Mouse (Mus musculus) olfactory bulb, adult 2 months (tissue): ENCODE data around the gene Plekhs1. TPM values are rescaled to one million over a fixed set of nuclear protein-coding genes. Genes with fewer than 3 reads are reported as not detected.
"Not testable (repeated sequence)": the region's sequence is repeated elsewhere in the genome, so short reads cannot be mapped to it uniquely, and the experiment has no call there.

Source experiments
- H3K27ac ChIP-seq: fragments of 200-500 bp; 2 replicates; pipeline ENCODE4 v1.5.1; 2012; ENCODE audit warnings: low read depth, low read length; ENCODE audit not compliant: insufficient read depth
- H3K4me1 ChIP-seq: fragments of 200-500 bp; 2 replicates; pipeline ENCODE4 v1.6.1; 2012; ENCODE audit warnings: low read length; ENCODE audit not compliant: control insufficient read depth, insufficient read depth
- H3K4me3 ChIP-seq: fragments of 200-500 bp; 2 replicates; pipeline ENCODE4 v1.5.1; 2012; ENCODE audit warnings: mild to moderate bottlenecking, low read depth, low read length, moderate library complexity; ENCODE audit not compliant: insufficient read depth
- CTCF ChIP-seq: fragments of 200-500 bp; IDR thresholded peaks from 2 replicates; pipeline ENCODE4 v1.5.1; 2012; ENCODE audit warnings: low read depth, mild to moderate bottlenecking, low read length, moderate library complexity; ENCODE audit not compliant: insufficient read depth
- POLR2A ChIP-seq: fragments of 200-500 bp; IDR thresholded peaks from 2 replicates; pipeline ENCODE4 v1.6.1; 2012; ENCODE audit warnings: mild to moderate bottlenecking, low read depth, low read length, moderate library complexity; ENCODE audit not compliant: insufficient read depth
- WGBS: fragments of 180-500 bp; shearing (Covaris S2); methylation state at CpG from one replicate; pipeline ENCODE4 v1.1.7; 2018; 5-methylcytosine and 5-hydroxymethylcytosine counted together
- polyA plus RNA-seq: library from polyadenylated mRNA; stranded (reverse); fragments of >200 nt; gene quantifications from 2 replicates; pipeline ENCODE4 v1.2.4, GENCODE M21; 2012; ENCODE audit warnings: low replicate concordance; ENCODE audit not compliant: missing spikeins, insufficient read depth, insufficient read length

Plekhs1 gene
- polyA plus RNA-seq, 1 experiment = not detected

- 80% methylated on average over 7 of the region's 7 CpGs for WGBS
- Histone ChIP-seq H3K27ac (no peak overlapping the region), H3K4me1 (peaks cover 16% of the 10 kb centered on the region), H3K4me3 (no peak overlapping the region)
- TF ChIP-seq POLR2A (no peak), CTCF (no peak)
Observed at GRCm38 (mm10) chr19:56486926-56487325, 25.5 kb downstream of the Plekhs1 start.

DNA sequence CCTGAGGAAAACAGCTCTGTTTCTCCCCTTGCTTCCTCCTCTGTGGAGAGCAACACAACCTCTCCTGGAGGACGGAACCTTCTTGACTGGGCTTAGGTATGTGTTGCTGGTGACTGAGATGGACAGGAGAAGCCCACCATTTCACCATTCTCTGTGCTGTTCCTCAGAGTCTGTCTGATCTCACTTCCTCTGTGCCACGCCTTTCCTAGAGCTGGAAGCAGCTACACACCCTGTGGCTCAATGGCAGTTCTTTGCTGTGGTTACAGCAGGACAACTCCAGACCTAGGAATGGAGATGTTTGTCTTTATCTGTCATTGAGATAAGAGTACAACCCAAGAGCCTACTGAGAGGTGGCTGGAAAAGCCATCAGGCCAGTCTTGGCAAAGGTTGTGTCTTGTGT lies 25.9 kb downstream of the Plekhs1 start:
- no peak for TF ChIP-seq POLR2A
- no peak for TF ChIP-seq CTCF
- Histone ChIP-seq H3K4me3 (no peak overlapping the region), H3K27ac (no peak overlapping the region), H3K4me1 (peaks cover 15% of the 10 kb centered on the region)
- WGBS = 100% methylated on average over 2 of the region's 2 CpGs

- Histone ChIP-seq H3K4me3 (no peak overlapping the region), H3K27ac (no peak overlapping the region), H3K4me1 (peaks cover 11% of the 10 kb centered on the region)
- 87% methylated on average over 6 of the region's 6 CpGs for WGBS
- TF ChIP-seq CTCF = no peak
Observed at GRCm38 (mm10) chr19:56489601-56490000, 28.2 kb downstream of the Plekhs1 start.

DNA sequence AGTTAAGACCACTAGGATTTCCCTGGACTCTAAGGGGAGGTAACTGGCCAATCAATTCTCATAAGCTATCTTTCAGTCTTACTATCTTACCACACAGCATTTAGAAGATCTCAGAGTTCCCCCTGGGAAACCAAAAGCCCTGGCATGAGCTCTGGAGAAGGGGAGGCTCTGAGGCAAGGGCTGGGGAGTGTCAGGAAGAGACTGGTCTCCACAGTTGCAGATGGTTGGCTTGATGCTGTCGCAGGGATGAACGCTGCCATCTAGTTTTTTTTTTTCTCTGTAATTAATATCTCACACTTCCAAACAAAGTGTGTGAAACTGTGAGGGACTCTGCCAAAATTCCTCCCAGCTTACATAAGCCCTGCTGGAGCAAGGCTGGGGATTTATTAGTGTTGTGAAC lies 32.7 kb downstream of the Plekhs1 start:
- not testable (repeated sequence) for H3K4me1 ChIP-seq, H3K27ac ChIP-seq, H3K4me3 ChIP-seq
- WGBS = no CpG with 5 or more reads among the region's 2 CpGs

GRCm38 (mm10) chr19:56503069-56503468 lies 41.6 kb downstream of the Plekhs1 start:
- H3K4me3 ChIP-seq, H3K4me1 ChIP-seq, H3K27ac ChIP-seq: not testable (repeated sequence)
- no CpG with 5 or more reads among the region's 5 CpGs for WGBS

DNA sequence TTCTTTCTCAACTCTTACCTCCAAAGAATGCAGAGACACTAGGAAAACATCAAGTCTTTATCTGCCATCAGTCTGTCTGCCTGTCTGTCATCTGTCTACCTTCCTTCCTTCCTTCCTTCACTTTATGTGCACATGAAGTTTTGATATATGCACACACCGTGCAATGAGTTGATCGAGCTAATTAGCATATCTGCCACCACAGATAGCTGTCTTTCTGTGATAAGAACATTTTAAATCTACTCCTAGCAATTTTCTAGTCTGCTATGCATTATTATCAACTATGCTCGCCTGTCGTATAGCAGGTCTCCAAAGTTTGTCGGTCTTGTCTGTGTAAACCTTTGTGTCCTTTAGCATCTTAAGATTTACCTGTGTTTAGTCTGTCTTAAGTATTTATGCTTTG lies 42.1 kb downstream of the Plekhs1 start:
- H3K4me1 ChIP-seq, H3K27ac ChIP-seq: not testable (repeated sequence)

DNA sequence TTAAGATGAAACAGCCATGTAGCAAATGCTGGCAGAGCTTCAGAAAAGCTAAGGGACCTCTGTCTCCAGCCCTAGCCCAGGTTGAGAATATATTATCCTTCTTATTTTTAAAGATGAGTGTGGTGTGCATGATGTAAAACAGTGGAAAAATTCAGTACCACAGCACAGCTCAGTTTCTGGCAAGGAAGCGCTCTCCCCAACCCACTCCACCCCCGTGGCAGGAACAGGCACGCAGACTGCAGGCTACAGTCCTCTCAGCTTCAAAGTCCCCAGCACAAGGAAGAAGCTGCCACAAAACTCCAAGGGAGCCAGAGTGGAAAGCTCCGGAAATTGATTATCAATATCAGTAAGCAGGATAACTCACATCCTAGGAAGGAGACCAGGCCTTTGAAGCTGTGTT lies 49.8 kb downstream of the Plekhs1 start:
- not testable (repeated sequence) for H3K4me1 ChIP-seq, H3K4me3 ChIP-seq, H3K27ac ChIP-seq
- no CpG with 5 or more reads among the region's 4 CpGs for WGBS

More for the DNA sequence above, 42.1 kb downstream of the Plekhs1 start:
- WGBS = no CpG with 5 or more reads among the region's 5 CpGs
- H3K4me3 ChIP-seq = not testable (repeated sequence)

DNA sequence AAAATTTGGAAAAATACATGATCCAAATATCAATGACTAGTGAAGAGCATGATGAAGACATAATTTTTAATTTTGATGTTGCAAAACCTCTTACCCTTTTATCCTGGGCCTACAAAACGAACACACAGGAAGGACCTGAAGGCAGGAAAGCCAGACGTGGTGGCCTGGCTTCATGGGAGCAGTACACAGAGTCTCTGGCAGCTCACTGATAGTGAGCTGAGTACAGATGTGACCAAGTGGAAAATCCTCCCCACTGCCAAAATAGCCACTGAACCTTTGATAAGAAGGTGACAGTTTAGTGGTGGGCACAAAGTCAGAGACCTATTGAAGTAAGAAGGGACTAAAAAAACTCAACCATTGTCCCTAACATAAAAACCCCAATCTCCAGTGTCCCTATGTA lies 52.1 kb downstream of the Plekhs1 start:
- no CpG with 5 or more reads among the region's 2 CpGs for WGBS
- H3K4me1 ChIP-seq, H3K4me3 ChIP-seq, H3K27ac ChIP-seq: not testable (repeated sequence)

DNA sequence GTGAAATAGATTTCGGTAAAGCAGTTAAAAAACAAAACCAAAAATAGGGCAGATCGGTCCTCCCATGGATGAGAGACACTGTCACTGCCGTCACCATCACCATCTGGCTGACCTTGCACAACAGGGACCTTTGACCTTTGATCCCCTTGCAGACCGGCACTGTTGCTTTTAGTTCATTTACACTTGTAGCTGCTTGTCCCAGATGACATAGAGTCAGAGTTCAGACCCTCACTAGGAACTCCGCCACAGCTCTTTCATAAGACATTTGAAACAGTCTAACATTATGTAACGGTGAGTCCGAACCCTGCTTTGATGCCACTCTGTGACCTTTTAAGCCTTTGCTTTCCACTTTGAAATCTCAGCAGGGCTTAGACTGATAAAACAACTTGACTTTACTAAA lies 58.0 kb downstream of the Plekhs1 start:
- not testable (repeated sequence) for H3K4me3 ChIP-seq, H3K27ac ChIP-seq, H3K4me1 ChIP-seq

GRCm38 (mm10) chr19:56530529-56530928 lies 69.1 kb downstream of the Plekhs1 start:
- no CpG with 5 or more reads among the region's 11 CpGs for WGBS
- H3K4me1 ChIP-seq, H3K4me3 ChIP-seq, H3K27ac ChIP-seq: not testable (repeated sequence)

More for the DNA sequence above, 58.0 kb downstream of the Plekhs1 start:
- no CpG with 5 or more reads among the region's 7 CpGs for WGBS

GRCm38 (mm10) chr19:56531251-56531650 lies 69.8 kb downstream of the Plekhs1 start:
- TF ChIP-seq POLR2A (no peak), CTCF (no peak)
- no peak overlapping the region for H3K27ac ChIP-seq
- no peak overlapping the region for H3K4me3 ChIP-seq
- WGBS = 94% methylated on average over 12 of the region's 12 CpGs
- peaks cover 5% of the 10 kb centered on the region; the same call in 1 of the 2 replicates for H3K4me1 ChIP-seq
